Mouse (Mus musculus) cerebellum, postnatal 10 days (tissue): Measurements from ENCODE around the gene Gm8906.
"Not testable (repeated sequence)": the region's sequence is repeated elsewhere in the genome, so short reads cannot be mapped to it uniquely, and the experiment has no call there.

Source experiments
- DNase-seq, 2 experiments: peaks; one replicate each; pipeline ENCODE4 v3.0.0; 2021; ENCODE audit warnings: mixed read lengths in 2 of 2

Gm8906 gene

DNA sequence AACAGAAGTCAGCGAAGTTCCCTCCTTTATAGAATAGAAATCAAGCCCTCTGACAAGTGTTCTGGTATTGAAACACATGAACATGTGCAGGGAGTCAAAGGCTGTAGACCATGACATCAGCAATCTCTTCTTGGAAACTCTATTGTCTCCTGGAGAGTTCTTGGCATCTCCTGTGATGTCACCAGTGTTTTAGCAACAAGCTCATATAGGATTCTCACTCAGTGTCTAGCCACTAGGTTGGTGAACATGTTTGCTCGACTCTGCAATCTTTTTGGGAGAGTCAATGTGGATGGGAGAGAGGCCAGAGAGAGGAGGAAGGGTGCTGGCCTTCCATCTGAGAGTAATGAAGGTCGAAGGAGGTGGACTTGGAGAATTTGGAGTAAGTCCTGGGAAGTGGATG is at the start of gene Gm8906:
Gene Gm8906 (plus strand): TSS at position 301 of the 400 bp plus-strand sequence.
- DNase-seq: not testable (repeated sequence)
